Mouse (Mus musculus) MEL (cell line): ENCODE data around the gene BC048679. TPM values are rescaled to one million over a fixed set of nuclear protein-coding genes. Genes with fewer than 3 reads are reported as not detected.

Experiments
- DNase-seq: peaks from one replicate; pipeline ENCODE4 v3.0.0; 2011; ENCODE audit warnings: low read depth, low spot score
- H3K27ac ChIP-seq: 2 replicates; pipeline ENCODE4 v1.5.1; 2012; ENCODE audit warnings: low read depth, mild to moderate bottlenecking, control low read depth, low read length, moderate library complexity; ENCODE audit not compliant: control insufficient read depth
- H3K27me3 ChIP-seq, 2 experiments: fragments of 150-350 bp in 1 of 2; sonication (generic) in 1 of 2; 2 replicates each; pipeline ENCODE4 v1.6.1; 2012; ENCODE audit warnings: low read length in 2 of 2, mild to moderate bottlenecking in 2 of 2, improper control_type of control experiment in 1 of 2, moderate library complexity in 1 of 2; ENCODE audit not compliant: insufficient read depth in 2 of 2, control insufficient read depth in 1 of 2
- H3K36me3 ChIP-seq, 2 experiments: 2 replicates each; pipeline ENCODE4 v1.6.1; 2012 to 2014; ENCODE audit warnings: low read length in 2 of 2, improper control_type of control experiment in 1 of 2, inconsistent platforms in 1 of 2, mild to moderate bottlenecking in 1 of 2; ENCODE audit not compliant: insufficient read depth in 2 of 2, control insufficient read depth in 1 of 2
- H3K4me1 ChIP-seq, 2 experiments: fragments of 150-350 bp in 1 of 2; sonication (generic) in 1 of 2; 2 replicates each; pipeline ENCODE4 v1.6.1; 2012; ENCODE audit warnings: low read length in 2 of 2, improper control_type of control experiment in 1 of 2, mild to moderate bottlenecking in 1 of 2; ENCODE audit not compliant: insufficient read depth in 2 of 2, control insufficient read depth in 1 of 2
- H3K4me3 ChIP-seq, 2 experiments: fragments of 150-350 bp in 1 of 2; sonication (generic) in 1 of 2; 2 replicates each; pipeline ENCODE4 v1.5.1; 2012; ENCODE audit warnings: low read depth in 2 of 2, low read length in 2 of 2, mild to moderate bottlenecking in 2 of 2, moderate library complexity in 2 of 2, control low read depth in 1 of 2, improper control_type of control experiment in 1 of 2; ENCODE audit not compliant: control insufficient read depth in 1 of 2, insufficient read depth in 1 of 2
- H3K79me2 ChIP-seq: 2 replicates; pipeline ENCODE4 v1.6.1; 2012; ENCODE audit warnings: mild to moderate bottlenecking, low read length, moderate library complexity; ENCODE audit not compliant: control insufficient read depth, poor library complexity, insufficient read depth
- H3K9ac ChIP-seq: 2 replicates; pipeline ENCODE4 v1.6.1; 2012; ENCODE audit warnings: low read depth, mild to moderate bottlenecking, control low read depth, low read length, moderate library complexity; ENCODE audit not compliant: control insufficient read depth, poor library complexity, severe bottlenecking
- H3K9me3 ChIP-seq: fragments of 150-350 bp; sonication (generic); replicated peaks from 2 replicates; pipeline ENCODE4 v1.6.1; 2012; ENCODE audit warnings: mild to moderate bottlenecking, low read length, improper control_type of control experiment, moderate library complexity; ENCODE audit not compliant: insufficient read depth
- CHD1 ChIP-seq: IDR thresholded peaks from 2 replicates; pipeline ENCODE4 v1.6.1; 2012; ENCODE audit warnings: low read depth, mild to moderate bottlenecking, inconsistent platforms, low read length, improper control_type of control experiment
- CHD2 ChIP-seq: IDR thresholded peaks from 2 replicates; pipeline ENCODE4 v1.6.1; 2011; ENCODE audit warnings: low read length, improper control_type of control experiment
- EP300 ChIP-seq, 2 experiments: IDR thresholded peaks; 2 replicates each; pipeline ENCODE4 v1.6.1; 2011; ENCODE audit warnings: improper control_type of control experiment in 2 of 2, low read length in 2 of 2, low read depth in 1 of 2, mild to moderate bottlenecking in 1 of 2
- ETS1 ChIP-seq: IDR thresholded peaks from 2 replicates; pipeline ENCODE4 v1.6.1; 2012; ENCODE audit warnings: low read depth, mild to moderate bottlenecking, inconsistent platforms, low read length, improper control_type of control experiment, moderate library complexity
- GATA1 ChIP-seq: IDR thresholded peaks from 2 replicates; pipeline ENCODE4 v1.6.1; 2011; ENCODE audit warnings: low read depth, low read length, improper control_type of control experiment
- HCFC1 ChIP-seq: IDR thresholded peaks from 2 replicates; pipeline ENCODE4 v1.6.1; 2012; ENCODE audit warnings: low read depth, mild to moderate bottlenecking, inconsistent platforms, low read length, improper control_type of control experiment, moderate library complexity
- MAX ChIP-seq: IDR thresholded peaks from 2 replicates; pipeline ENCODE4 v1.6.1; 2011; ENCODE audit warnings: low read length, improper control_type of control experiment
- MAZ ChIP-seq: IDR thresholded peaks from 2 replicates; pipeline ENCODE4 v1.6.1; 2012; ENCODE audit warnings: low read depth, mild to moderate bottlenecking, inconsistent platforms, low read length, improper control_type of control experiment
- MEF2A ChIP-seq: IDR thresholded peaks from 2 replicates; pipeline ENCODE4 v1.6.1; 2014; ENCODE audit warnings: low read depth, mild to moderate bottlenecking, inconsistent platforms, low read length, improper control_type of control experiment; ENCODE audit not compliant: poor library complexity, insufficient replicate concordance, severe bottlenecking; ENCODE audit errors: extremely low read depth
- MYC ChIP-seq: IDR thresholded peaks from 2 replicates; pipeline ENCODE4 v1.6.1; 2011; ENCODE audit warnings: low read depth, mild to moderate bottlenecking, low read length, improper control_type of control experiment, moderate library complexity
- NELFE ChIP-seq: IDR thresholded peaks from 2 replicates; pipeline ENCODE4 v1.6.1; 2011; ENCODE audit warnings: low read depth, low read length, improper control_type of control experiment
- NRF1 ChIP-seq: IDR thresholded peaks from 2 replicates; pipeline ENCODE4 v1.6.1; 2014; ENCODE audit warnings: low read depth, mild to moderate bottlenecking, inconsistent platforms, low read length, improper control_type of control experiment, moderate library complexity; ENCODE audit not compliant: poor library complexity, insufficient read depth, severe bottlenecking
- POLR2AphosphoS2 ChIP-seq: IDR thresholded peaks from 2 replicates; pipeline ENCODE4 v1.6.1; 2011; ENCODE audit warnings: low read length, improper control_type of control experiment
- RAD21 ChIP-seq: IDR thresholded peaks from 2 replicates; pipeline ENCODE4 v1.6.1; 2011; ENCODE audit warnings: mild to moderate bottlenecking, low read depth, low read length, improper control_type of control experiment
- TBP ChIP-seq: IDR thresholded peaks from 2 replicates; pipeline ENCODE4 v1.8.0; 2011; ENCODE audit warnings: low read depth, low read length, improper control_type of control experiment
- TCF12 ChIP-seq: IDR thresholded peaks from 2 replicates; pipeline ENCODE4 v1.6.1; 2014; ENCODE audit warnings: low read depth, mild to moderate bottlenecking, inconsistent platforms, low read length, improper control_type of control experiment, moderate library complexity
- ZC3H11A ChIP-seq: IDR thresholded peaks from 2 replicates; pipeline ENCODE4 v1.6.1; 2012; ENCODE audit warnings: low read depth, mild to moderate bottlenecking, inconsistent platforms, low read length, improper control_type of control experiment
- ZNF384 ChIP-seq: IDR thresholded peaks from 2 replicates; pipeline ENCODE4 v1.6.1; 2012; ENCODE audit warnings: low read depth, mild to moderate bottlenecking, inconsistent platforms, low read length, improper control_type of control experiment
- polyA plus RNA-seq, 2 experiments: library from polyadenylated mRNA; stranded (reverse) in 1 of 2; unstranded in 1 of 2; fragments of >175 nt in 1 of 2; fragments of >200 nt in 1 of 2; gene quantifications; 2 replicates each; pipeline versions ENCODE4 v1.2.1 to v1.2.4; 2012; ENCODE audit warnings: low replicate concordance in 2 of 2, low read depth in 1 of 2; ENCODE audit not compliant: insufficient read length in 2 of 2, insufficient read depth in 1 of 2, missing spikeins in 1 of 2
- total RNA-seq: library from RNA; depleted of rRNA; stranded (reverse); fragments of 300-350 nt; gene quantifications from 2 replicates; pipeline ENCODE4 v1.2.3, GENCODE M21; 2012

Gene BC048679
- total and polyA plus RNA-seq, 3 experiments: not detected

GRCm38 (mm10) chr7:81539565-81539964, 41.5 kb upstream of the BC048679 start:
- Histone ChIP-seq H3K4me3 (no peak overlapping the region), H3K9me3 (no peaks in the 10 kb centered on the region), H3K4me1 (no peaks in the 10 kb centered on the region), H3K27me3 (peaks cover 0 to 4% of the 10 kb centered on the region in 2 experiments; a peak in 1 of 4 replicates), H3K79me2 (no peaks in the 10 kb centered on the region), H3K36me3 (no peaks in the 10 kb centered on the region), H3K27ac (no peak overlapping the region), H3K9ac (no peak overlapping the region)
- no peak for DNase-seq
- TF ChIP-seq TCF12: no peak

- Histone ChIP-seq H3K9ac (no peak overlapping the region), H3K27me3 (peaks cover 0 to 2% of the 10 kb centered on the region in 2 experiments; a peak in 1 of 4 replicates), H3K4me1 (no peaks in the 10 kb centered on the region), H3K79me2 (no peaks in the 10 kb centered on the region), H3K9me3 (no peaks in the 10 kb centered on the region), H3K27ac (no peak overlapping the region), H3K4me3 (no peak overlapping the region), H3K36me3 (no peaks in the 10 kb centered on the region)
- TF ChIP-seq HCFC1 (no peak), ETS1 (no peak), TBP (0 out of 2 replicates have a peak, but pooled peaks have one; percentile 49), EP300 (IDR thresholded peaks at IDR 0.05; ENCODE audit: low read depth in 1 of 2, low read length in 2 of 2) (no peak), MAZ (no peak), MYC (no peak), CHD1 (no peak), POLR2AphosphoS2 (no peak), NELFE (no peak), CHD2 (peak; percentile 54; the same call in 1 of the 2 replicates), ZC3H11A (no peak), RAD21 (no peak), GATA1 (no peak), MAX (no peak), MEF2A (no peak), NRF1 (no peak), ZNF384 (no peak)
- peak; percentile 52 for DNase-seq
These were observed 40.1 kb upstream of the BC048679 start for GRCm38 (mm10) chr7:81538070-81538675.
